Mouse (Mus musculus) megakaryocyte, embryonic 14.5 days (primary cell): ENCODE results near the gene Itpr1. TPM values are rescaled to one million over a fixed set of nuclear protein-coding genes. Genes with fewer than 3 reads are reported as not detected.

ENCODE experiments used
- H3K27me3 ChIP-seq: replicated peaks from 2 replicates; pipeline ENCODE3; 2012; ENCODE audit warnings: inconsistent platforms
- H3K36me3 ChIP-seq: replicated peaks from 2 replicates; pipeline ENCODE3; 2012; ENCODE audit warnings: low read length, inconsistent platforms, mixed read lengths
- H3K4me1 ChIP-seq: 2 replicates; pipeline ENCODE4 v1.6.1; 2012; ENCODE audit warnings: inconsistent platforms
- H3K4me3 ChIP-seq: replicated peaks from 2 replicates; pipeline ENCODE3; 2012; ENCODE audit warnings: moderate library complexity, mild to moderate bottlenecking, inconsistent platforms
- H3K9me3 ChIP-seq: 2 replicates; pipeline ENCODE4 v1.6.1; 2012; ENCODE audit warnings: inconsistent platforms
- FLI1 ChIP-seq: IDR thresholded peaks from 2 replicates; pipeline ENCODE4 v1.6.1; 2012; ENCODE audit warnings: low read length, inconsistent platforms, mixed read lengths
- GATA1 ChIP-seq: IDR thresholded peaks from 3 replicates; pipeline ENCODE4 v1.6.1; 2012; ENCODE audit warnings: mixed read lengths, low read length, inconsistent platforms, borderline replicate concordance
- polyA plus RNA-seq: library from polyadenylated mRNA; stranded (reverse); fragments of >175 nt; gene quantifications from 2 replicates; pipeline ENCODE4 v1.2.3, GENCODE M21; 2012; ENCODE audit warnings: low replicate concordance; ENCODE audit not compliant: insufficient read depth

Gene Itpr1
- polyA plus RNA-seq, 1 experiment = 8.3 TPM

DNA sequence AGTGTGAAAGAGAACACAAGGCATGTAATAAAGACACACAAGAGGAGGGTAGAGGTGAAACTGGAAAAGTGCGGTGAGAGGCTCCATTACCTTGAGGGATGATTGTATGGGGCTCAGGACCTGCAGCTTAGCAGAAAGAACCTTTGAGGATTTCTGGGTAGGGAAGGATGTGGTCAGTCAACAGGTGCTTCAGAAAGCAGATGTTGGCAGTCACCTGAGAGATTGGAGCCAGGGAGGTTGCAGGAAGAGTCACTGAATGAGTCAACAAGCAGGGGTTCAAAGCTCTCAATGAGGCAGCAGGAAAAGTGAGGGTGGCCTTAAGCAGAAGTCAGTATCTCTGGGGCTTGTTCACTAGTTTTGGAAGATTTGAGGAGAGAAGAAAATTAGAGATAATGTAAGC, 101.1 kb downstream of the Itpr1 start:
- no peaks in the 10 kb centered on the region for H3K36me3 ChIP-seq
- peaks cover 37% of the 10 kb centered on the region for H3K4me1 ChIP-seq
- no peak for TF ChIP-seq FLI1
- TF ChIP-seq GATA1 = no peak
- H3K9me3 ChIP-seq = no peaks in the 10 kb centered on the region
- no peak overlapping the region for H3K4me3 ChIP-seq
- no peaks in the 10 kb centered on the region for H3K27me3 ChIP-seq

DNA sequence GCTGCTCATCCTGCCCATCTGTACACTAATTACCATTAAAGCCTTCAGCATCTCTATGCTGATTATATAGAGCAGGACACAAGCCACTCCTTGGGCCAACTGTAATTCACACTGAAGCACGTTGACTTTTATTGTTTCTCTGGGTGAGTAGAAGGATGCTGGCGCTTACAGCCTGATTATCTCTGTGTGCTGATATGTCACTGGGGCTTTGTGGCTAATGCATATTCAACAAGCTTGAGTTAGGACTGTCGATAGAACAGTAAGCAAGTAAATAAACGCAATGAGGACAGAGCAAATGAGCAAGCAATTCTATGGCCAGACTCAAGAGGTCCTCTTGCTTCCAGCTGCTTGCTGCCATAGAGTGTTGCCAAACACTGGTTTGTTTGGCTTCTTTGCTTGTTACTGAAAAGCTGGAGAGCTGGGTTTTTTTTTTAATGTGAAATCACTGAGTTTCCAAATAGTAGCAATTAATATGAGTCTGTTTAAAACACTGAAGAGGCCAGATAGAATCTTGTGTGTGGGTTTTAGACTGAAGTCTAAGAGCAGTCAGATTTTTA, 103.5 kb downstream of the Itpr1 start:
- H3K4me1 ChIP-seq = peaks cover 42% of the 10 kb centered on the region
- no peak overlapping the region for H3K4me3 ChIP-seq
- TF ChIP-seq GATA1 (no peak), FLI1 (no peak)
- no peaks in the 10 kb centered on the region for H3K9me3 ChIP-seq
- no peaks in the 10 kb centered on the region for H3K36me3 ChIP-seq
- H3K27me3 ChIP-seq = no peaks in the 10 kb centered on the region

DNA sequence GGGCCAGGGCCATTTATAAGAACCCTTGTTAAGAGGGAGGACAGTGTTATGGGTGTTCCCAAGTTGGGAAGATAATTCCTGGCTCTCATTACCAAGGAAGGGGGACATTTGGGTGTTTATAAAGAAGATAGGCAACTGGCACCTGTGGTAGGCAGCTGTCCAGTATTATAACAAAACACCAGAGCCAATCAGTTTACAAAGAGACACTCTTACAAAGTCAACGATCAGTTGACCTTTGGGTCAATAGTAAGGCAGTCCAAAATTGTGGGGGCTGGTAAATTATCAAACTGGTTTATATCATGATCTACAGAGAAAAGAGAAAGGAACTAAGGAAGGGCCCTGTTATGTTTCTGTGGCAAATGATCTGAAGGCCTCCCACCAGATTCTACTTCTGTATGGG, 104.1 kb downstream of the Itpr1 start:
- H3K9me3 ChIP-seq = no peaks in the 10 kb centered on the region
- H3K4me3 ChIP-seq = no peak overlapping the region
- H3K36me3 ChIP-seq = no peaks in the 10 kb centered on the region
- no peak for TF ChIP-seq FLI1
- no peak for TF ChIP-seq GATA1
- H3K4me1 ChIP-seq = peaks cover 47% of the 10 kb centered on the region
- H3K27me3 ChIP-seq = no peaks in the 10 kb centered on the region

DNA sequence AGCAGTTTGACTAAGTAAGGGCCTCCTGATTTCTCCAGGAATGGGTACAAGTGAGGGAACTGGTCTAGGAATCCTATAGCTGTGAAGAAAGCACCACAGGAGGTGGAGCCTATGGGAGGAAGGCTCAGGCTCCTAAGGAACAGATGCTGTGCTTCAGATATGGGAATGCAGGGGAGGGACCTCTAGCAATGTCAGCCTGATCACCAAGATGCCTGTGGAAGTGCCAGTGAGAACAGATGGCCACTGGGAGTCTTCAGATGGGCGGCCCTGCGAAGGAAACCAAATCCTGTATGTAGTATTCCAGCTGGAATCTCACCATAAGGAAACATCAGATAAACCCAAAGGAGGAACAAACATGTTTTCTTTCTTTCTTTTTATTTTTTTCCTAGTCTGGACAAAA, 108.8 kb downstream of the Itpr1 start:
- Histone ChIP-seq H3K27me3 (no peaks in the 10 kb centered on the region), H3K36me3 (no peaks in the 10 kb centered on the region), H3K4me3 (no peak overlapping the region), H3K4me1 (peaks cover 47% of the 10 kb centered on the region), H3K9me3 (no peaks in the 10 kb centered on the region)
- TF ChIP-seq FLI1 = no peak
- no peak for TF ChIP-seq GATA1

DNA sequence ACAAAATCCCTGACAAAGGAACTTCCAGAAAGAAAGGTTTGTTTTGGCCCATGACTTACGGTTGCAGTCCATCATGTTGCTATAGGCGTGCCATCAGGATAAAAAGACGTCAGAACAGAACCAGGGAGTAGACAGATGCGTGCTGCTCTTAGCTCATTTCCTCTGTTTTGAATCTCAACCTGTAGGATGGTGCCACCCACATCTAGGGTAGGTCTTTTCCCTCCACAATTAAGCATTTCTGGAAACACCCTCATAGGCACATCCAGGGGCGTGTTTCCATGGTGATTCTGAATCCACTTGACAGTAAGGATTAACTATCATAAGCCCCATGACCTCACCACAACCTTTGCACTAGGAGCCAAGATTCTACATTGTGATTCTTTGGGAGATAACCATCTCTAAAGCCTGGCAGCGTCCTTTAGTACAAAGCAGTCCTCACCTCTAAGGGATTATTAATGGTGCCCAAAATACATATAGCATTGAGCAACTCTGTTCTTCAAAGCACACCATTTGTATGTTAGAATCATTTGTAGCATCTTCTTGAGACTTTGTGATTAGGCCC, 111.6 kb downstream of the Itpr1 start:
- Histone ChIP-seq H3K27me3 (no peaks in the 10 kb centered on the region), H3K9me3 (no peaks in the 10 kb centered on the region), H3K36me3 (no peaks in the 10 kb centered on the region), H3K4me1 (peaks cover 48% of the 10 kb centered on the region), H3K4me3 (no peak overlapping the region)
- TF ChIP-seq FLI1 (no peak), GATA1 (no peak)

DNA sequence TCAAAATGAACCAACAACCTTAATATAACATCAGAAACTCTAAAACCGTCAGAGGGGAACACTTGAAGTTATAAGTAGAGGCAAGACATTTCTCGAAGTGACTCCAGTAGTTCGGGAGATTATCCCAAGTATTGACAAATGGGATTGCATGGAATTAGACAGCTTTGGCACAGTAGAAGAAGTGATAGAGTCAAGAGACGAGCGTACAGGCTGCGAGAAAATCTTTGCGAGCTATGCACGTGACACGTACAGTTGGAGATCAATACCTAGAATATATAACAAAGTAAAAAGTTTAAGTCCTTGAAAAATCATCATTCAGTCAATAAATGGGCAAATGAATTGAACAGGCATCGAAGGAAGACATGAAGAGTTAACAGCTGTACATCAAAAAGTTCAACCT, 112.5 kb downstream of the Itpr1 start:
- H3K27me3 ChIP-seq = no peaks in the 10 kb centered on the region
- H3K9me3 ChIP-seq = no peaks in the 10 kb centered on the region
- no peak for TF ChIP-seq FLI1
- peaks cover 46% of the 10 kb centered on the region for H3K4me1 ChIP-seq
- no peaks in the 10 kb centered on the region for H3K36me3 ChIP-seq
- H3K4me3 ChIP-seq = no peak overlapping the region

DNA sequence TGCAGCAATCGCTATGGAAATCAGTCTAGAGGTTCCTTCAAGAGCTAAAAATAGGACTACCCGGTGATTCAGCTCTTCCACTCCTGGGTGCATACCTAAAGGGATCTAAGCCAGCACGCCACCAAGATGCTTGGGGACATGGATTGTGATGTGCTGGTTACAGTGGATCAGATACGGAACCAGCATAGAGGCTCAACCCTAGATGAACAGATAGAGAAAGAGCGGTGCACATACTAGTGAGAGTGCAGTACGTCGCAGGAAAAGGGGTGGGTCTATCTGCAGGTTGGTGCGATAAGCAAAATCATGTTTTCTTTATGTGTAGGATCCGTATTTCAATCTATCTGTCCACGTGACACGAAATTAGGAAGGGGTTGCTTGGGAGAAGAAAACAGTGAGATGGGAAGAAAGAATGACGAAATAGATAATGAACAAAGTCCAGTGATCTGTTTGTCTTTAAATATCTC, 113.1 kb downstream of the Itpr1 start:
- no peak overlapping the region for H3K4me3 ChIP-seq
- H3K9me3 ChIP-seq = no peaks in the 10 kb centered on the region
- TF ChIP-seq FLI1 = no peak
- no peak for TF ChIP-seq GATA1
- H3K36me3 ChIP-seq = no peaks in the 10 kb centered on the region
- H3K27me3 ChIP-seq = no peaks in the 10 kb centered on the region
- peaks cover 47% of the 10 kb centered on the region for H3K4me1 ChIP-seq

DNA sequence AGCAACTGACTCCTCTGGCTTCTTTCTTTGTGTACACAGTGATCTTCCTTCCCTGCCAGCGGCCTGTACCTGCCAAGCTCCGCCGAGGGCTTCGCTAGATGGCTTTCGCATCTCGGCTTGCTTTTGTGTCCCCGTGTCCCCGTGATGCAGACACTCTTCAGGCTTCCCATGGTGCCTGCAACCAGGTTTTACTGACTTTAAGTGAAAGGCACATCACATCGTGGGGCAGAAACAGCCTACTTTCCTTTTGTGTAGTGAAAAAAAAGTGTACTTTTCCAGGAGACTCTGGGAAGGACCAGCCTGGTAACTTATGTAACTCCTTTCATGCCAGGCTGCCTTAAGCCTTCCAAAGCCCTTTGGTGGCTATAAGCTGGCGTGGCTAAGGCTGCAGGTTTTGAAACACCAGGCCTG, 113.9 kb downstream of the Itpr1 start:
- H3K4me1 ChIP-seq = peaks cover 47% of the 10 kb centered on the region

DNA sequence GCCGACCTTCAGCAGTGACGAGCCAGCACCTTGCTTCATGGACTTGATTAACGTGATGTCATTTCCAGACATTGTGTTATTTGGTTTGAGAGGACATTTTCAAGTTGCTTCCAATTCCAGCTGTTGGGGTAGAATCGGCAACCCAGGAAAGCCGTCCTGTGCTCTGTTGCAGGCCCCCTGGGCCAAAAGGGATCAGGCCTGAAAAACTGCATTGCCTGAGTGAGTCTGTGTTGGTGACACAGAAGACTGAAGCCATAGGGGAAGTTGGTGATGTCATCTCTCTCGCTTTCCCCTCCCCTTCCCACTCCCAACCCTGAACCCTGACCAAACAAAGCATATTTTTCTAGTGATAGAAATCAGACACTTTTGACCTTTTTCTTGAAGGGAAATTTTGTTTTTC, 114.7 kb downstream of the Itpr1 start:
- TF ChIP-seq FLI1 (no peak), GATA1 (no peak)
- Histone ChIP-seq H3K9me3 (no peaks in the 10 kb centered on the region), H3K4me3 (no peak overlapping the region), H3K36me3 (no peaks in the 10 kb centered on the region), H3K4me1 (peaks cover 55% of the 10 kb centered on the region), H3K27me3 (no peaks in the 10 kb centered on the region)

More for the DNA sequence above, 113.9 kb downstream of the Itpr1 start:
- H3K27me3 ChIP-seq = no peaks in the 10 kb centered on the region
- H3K9me3 ChIP-seq = no peaks in the 10 kb centered on the region
- no peak overlapping the region for H3K4me3 ChIP-seq
- TF ChIP-seq FLI1 = no peak
- no peak for TF ChIP-seq GATA1
- H3K36me3 ChIP-seq = no peaks in the 10 kb centered on the region

DNA sequence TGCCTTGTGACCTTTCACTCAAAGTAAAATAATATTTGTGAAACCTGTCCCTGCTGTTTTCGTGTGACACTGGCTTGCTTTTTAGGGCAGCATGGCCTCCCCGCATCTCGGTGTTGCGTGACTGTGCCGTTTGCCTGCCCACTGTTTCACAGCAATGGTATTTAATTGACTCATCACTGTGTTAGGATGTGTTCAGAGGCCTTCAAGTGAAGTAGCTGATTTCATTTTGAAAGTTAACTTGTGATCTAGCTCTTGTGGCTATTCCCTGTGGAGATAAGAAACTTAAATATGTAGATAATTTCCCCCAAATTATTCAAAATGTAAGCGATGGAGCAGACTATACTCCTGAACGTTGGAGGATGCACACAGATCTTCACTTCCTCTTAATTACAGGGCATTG, 115.4 kb downstream of the Itpr1 start:
- Histone ChIP-seq H3K36me3 (no peaks in the 10 kb centered on the region), H3K9me3 (no peaks in the 10 kb centered on the region), H3K4me3 (no peak overlapping the region), H3K27me3 (no peaks in the 10 kb centered on the region), H3K4me1 (peaks cover 60% of the 10 kb centered on the region)
- TF ChIP-seq GATA1 (no peak), FLI1 (no peak)

DNA sequence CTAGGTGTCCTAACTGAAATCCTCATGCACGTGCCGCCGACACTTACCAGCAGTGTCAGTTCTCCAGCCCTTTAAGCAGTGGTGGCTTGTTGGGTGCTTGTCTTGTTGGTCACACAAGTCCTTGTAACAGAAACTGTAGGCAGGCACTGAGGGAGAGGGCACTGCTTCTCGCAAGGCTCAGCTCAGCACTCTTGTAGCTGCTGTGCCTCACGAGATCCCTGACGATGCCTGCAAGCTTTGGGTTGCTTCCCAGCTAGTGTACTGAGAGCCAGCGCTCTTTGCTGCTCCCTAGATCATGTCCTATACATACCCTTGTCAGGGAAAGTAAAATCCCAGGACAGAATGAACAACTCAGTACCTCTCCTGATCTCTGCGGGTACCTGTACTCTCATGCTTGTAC, 117.6 kb downstream of the Itpr1 start:
- peaks cover 63% of the 10 kb centered on the region for H3K4me1 ChIP-seq
- no peaks in the 10 kb centered on the region for H3K36me3 ChIP-seq
- peak overlapping the region; percentile 29 for H3K4me3 ChIP-seq
- TF ChIP-seq FLI1 (no peak), GATA1 (no peak)
- no peaks in the 10 kb centered on the region for H3K9me3 ChIP-seq
- no peaks in the 10 kb centered on the region for H3K27me3 ChIP-seq

DNA sequence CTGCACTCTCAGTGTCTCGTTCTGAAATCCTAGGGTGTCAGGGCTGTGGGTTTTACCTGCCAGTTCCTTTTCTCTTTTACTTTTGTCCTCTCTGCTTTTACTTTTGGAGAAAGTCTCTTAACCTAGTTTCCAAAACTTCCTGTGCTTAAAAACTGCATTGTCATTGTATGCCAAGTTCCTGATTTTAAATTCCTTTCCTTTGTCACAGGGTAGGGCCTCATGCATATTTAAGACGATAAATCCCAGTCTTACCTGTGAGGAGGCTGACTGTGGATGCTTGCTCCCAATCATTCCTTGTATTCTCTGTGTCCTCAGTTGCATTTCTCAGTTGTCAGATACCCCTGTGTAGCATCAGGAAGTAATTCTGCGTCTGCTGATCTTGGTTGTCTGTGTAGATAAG, 118.4 kb downstream of the Itpr1 start:
- peaks cover 55% of the 10 kb centered on the region for H3K4me1 ChIP-seq
- H3K27me3 ChIP-seq = no peaks in the 10 kb centered on the region
- H3K9me3 ChIP-seq = no peaks in the 10 kb centered on the region
- no peaks in the 10 kb centered on the region for H3K36me3 ChIP-seq
- H3K4me3 ChIP-seq = no peak overlapping the region
- TF ChIP-seq FLI1 = no peak
- no peak for TF ChIP-seq GATA1
